Mouse (Mus musculus) cerebellum, adult 2 months (tissue): ENCODE measurements around the gene Ftsj3. TPM values are rescaled to one million over a fixed set of nuclear protein-coding genes. Genes with fewer than 3 reads are reported as not detected.

Experiments
- DNase-seq, 2 experiments: peaks; one replicate each; pipeline ENCODE4 v3.0.0; 2021
- H3K27ac ChIP-seq: fragments of 200-500 bp; 2 replicates; pipeline ENCODE4 v1.5.1; 2012; ENCODE audit warnings: low read length, control low read depth, inconsistent platforms; ENCODE audit not compliant: insufficient read depth
- H3K27me3 ChIP-seq: fragments of 200-500 bp; 2 replicates; pipeline ENCODE4 v1.6.1; 2012; ENCODE audit warnings: inconsistent platforms, mild to moderate bottlenecking, low read length, moderate library complexity; ENCODE audit not compliant: control insufficient read depth, insufficient read depth
- H3K4me1 ChIP-seq: fragments of 200-500 bp; 2 replicates; pipeline ENCODE4 v1.6.1; 2011; ENCODE audit warnings: low read length; ENCODE audit not compliant: control insufficient read depth, insufficient read depth
- H3K4me3 ChIP-seq: fragments of 200-500 bp; replicated peaks from 2 replicates; pipeline ENCODE3; 2011; ENCODE audit warnings: mild to moderate bottlenecking, low read depth, low read length, control low read depth; ENCODE audit not compliant: insufficient read depth
- CTCF ChIP-seq: fragments of 200-500 bp; IDR thresholded peaks from 2 replicates; pipeline ENCODE4 v1.5.1; 2011; ENCODE audit warnings: low read depth, mild to moderate bottlenecking, control low read depth, low read length, moderate library complexity, borderline replicate concordance; ENCODE audit not compliant: insufficient read depth
- POLR2A ChIP-seq: fragments of 200-500 bp; IDR thresholded peaks from 2 replicates; pipeline ENCODE4 v1.6.1; 2011; ENCODE audit warnings: low read length, control low read depth, borderline replicate concordance; ENCODE audit not compliant: insufficient read depth
- WGBS: fragments of 180-500 bp; shearing (Covaris S2); methylation state at CpG from one replicate; pipeline ENCODE4 v1.1.7; 2018; 5-methylcytosine and 5-hydroxymethylcytosine counted together
- polyA plus RNA-seq: library from polyadenylated mRNA; depleted of rRNA; stranded (reverse); fragments of >200 nt; gene quantifications from 2 replicates; pipeline ENCODE4 v1.2.3, GENCODE M21; 2012; rRNA removed

The Ftsj3 gene
- 21.3 and 22.8 TPM in 2 replicates for polyA plus RNA-seq

GRCm38 (mm10) chr11:106255685-106256451 lies at the start of gene Ftsj3, which contains the start of gene Psmc5:
TSS of gene Ftsj3 (minus strand) at chr11:106256079.
TSS of gene Psmc5 (plus strand) at chr11:106256154.
- no peaks in the 10 kb centered on the region for H3K4me1 ChIP-seq
- TF ChIP-seq CTCF: no peak; the same call in 1 of the 2 replicates
- peak; percentile 87; the same call in 1 of the 2 replicates for TF ChIP-seq POLR2A
- peak; percentile 97 to 99 for DNase-seq
- no peaks in the 10 kb centered on the region for H3K27me3 ChIP-seq
- peak within 1 kb of the TSS; percentile 85 for H3K4me3 ChIP-seq
- under 1% methylated on average over 42 of the region's 42 CpGs for WGBS
- peak within 1 kb of the TSS; percentile 60 for H3K27ac ChIP-seq

- no peak overlapping the region for H3K4me3 ChIP-seq
- no peaks in the 10 kb centered on the region for H3K4me1 ChIP-seq
- WGBS: 83% methylated on average over 10 of the region's 10 CpGs
- DNase-seq: no peak
- TF ChIP-seq CTCF (no peak), POLR2A (no peak)
- H3K27ac ChIP-seq: no peak overlapping the region
- no peaks in the 10 kb centered on the region for H3K27me3 ChIP-seq
Observed at GRCm38 (mm10) chr11:106305348-106306064, 49.6 kb upstream of the Ftsj3 start.

DNA sequence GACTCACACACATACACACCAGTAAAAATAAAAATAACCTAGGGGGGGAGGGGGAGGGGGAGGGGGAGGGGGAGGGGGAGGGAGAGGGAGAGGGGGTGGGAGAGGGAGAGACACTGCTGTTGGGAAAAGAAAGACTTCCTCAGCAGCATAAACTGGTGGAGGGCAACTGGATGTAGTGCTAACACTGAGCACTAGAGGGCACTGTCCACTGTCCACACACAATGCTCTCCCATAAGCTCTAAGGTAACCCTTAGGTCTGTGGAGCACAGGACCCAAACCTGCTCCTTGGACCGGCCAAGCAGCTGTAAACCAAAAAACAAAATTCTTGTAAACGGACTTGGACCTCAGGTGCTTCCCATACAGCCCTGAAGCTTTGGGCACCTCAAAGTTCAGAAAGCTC lies 46.8 kb upstream of the Ftsj3 start:
- 19% methylated on average over 2 of the region's 2 CpGs for WGBS
- Histone ChIP-seq H3K27ac (no peak overlapping the region), H3K4me3 (no peak overlapping the region), H3K4me1 (no peaks in the 10 kb centered on the region), H3K27me3 (no peaks in the 10 kb centered on the region)
- peak; percentile 56 to 68 for DNase-seq
- TF ChIP-seq CTCF (peak; percentile 94), POLR2A (no peak)

GRCm38 (mm10) chr11:106301765-106302164 lies 45.9 kb upstream of the Ftsj3 start, which contains the start of gene Gh:
TSS of gene Gh (minus strand) at chr11:106301865.
- 79% methylated on average over 9 of the region's 9 CpGs for WGBS
- Histone ChIP-seq H3K27me3 (no peaks in the 10 kb centered on the region), H3K27ac (no peak within 1 kb of the TSS), H3K4me1 (no peaks in the 10 kb centered on the region), H3K4me3 (no peak within 1 kb of the TSS)
- TF ChIP-seq CTCF (no peak), POLR2A (no peak)
- DNase-seq: no peak

DNA sequence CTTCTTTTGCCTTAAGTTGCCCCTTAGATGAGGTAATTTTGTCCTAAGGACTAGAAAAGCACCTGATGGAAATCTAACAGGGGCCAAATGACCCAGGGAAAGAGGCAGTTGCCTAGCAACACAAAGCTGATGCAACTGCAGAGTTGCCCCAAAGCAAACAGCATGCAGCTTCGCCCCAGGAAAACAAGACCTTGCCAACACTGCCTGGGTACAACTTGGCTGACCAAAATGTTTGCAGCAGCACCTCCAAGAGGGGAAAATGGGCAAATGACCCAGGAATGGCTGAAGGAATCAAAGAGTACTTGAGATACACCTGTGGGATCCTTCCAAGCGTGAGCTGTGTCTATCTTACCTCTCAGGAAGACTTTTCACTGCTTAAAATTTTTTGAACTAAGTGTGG lies 36.0 kb upstream of the Ftsj3 start:
- peaks cover 31% of the 10 kb centered on the region; the same call in 1 of the 2 replicates for H3K4me1 ChIP-seq
- peak; percentile 87 to 92 for DNase-seq
- no peak overlapping the region for H3K4me3 ChIP-seq
- peak; percentile 24; the same call in 1 of the 2 replicates for TF ChIP-seq CTCF
- no peak for TF ChIP-seq POLR2A
- 44% methylated on average over 2 of the region's 2 CpGs for WGBS
- H3K27me3 ChIP-seq: no peaks in the 10 kb centered on the region
- H3K27ac ChIP-seq: peak overlapping the region; percentile 26

DNA sequence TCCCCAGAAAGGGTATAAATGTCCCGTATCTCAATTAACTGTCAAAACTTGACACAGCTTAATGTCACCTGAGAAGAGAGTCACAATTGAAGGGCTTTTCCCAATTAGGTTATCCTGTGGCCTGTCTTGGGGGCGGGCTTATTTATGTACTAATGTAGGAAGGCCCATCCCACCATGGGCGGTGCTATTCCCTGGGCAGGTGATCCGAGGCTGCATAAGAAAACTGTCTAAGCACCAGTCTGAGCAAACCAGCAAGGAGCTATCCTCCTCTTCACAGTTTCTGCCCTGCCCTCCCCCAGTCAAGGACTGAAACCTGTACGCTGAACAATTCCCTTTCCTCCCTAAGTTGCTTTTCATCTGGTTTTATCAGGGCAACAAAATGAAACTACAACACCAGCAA lies 34.5 kb upstream of the Ftsj3 start:
- DNase-seq: peak in 1 of 2 experiments; percentile 27
- TF ChIP-seq CTCF: no peak
- TF ChIP-seq POLR2A: no peak
- H3K4me1 ChIP-seq: peaks cover 41% of the 10 kb centered on the region
- H3K27ac ChIP-seq: no peak overlapping the region
- 97% methylated on average over 5 of the region's 5 CpGs for WGBS
- H3K4me3 ChIP-seq: no peak overlapping the region
- no peaks in the 10 kb centered on the region for H3K27me3 ChIP-seq

- 3% methylated on average over 8 of the region's 8 CpGs for WGBS
- H3K4me3 ChIP-seq: no peak overlapping the region
- peaks cover 44% of the 10 kb centered on the region for H3K4me1 ChIP-seq
- peak; percentile 91 to 95 for DNase-seq
- TF ChIP-seq POLR2A (no peak), CTCF (peak; percentile 59; the same call in 1 of the 2 replicates)
- H3K27ac ChIP-seq: peak overlapping the region; percentile 76
- H3K27me3 ChIP-seq: no peaks in the 10 kb centered on the region
Observed at GRCm38 (mm10) chr11:106289369-106289768, 33.5 kb upstream of the Ftsj3 start.

- Histone ChIP-seq H3K4me3 (peak overlapping the region; percentile 6), H3K27me3 (no peaks in the 10 kb centered on the region), H3K4me1 (peaks cover 64% of the 10 kb centered on the region), H3K27ac (peak overlapping the region; percentile 89)
- WGBS: 6% methylated on average over 11 of the region's 11 CpGs
- DNase-seq: peak; percentile 87 to 89
- TF ChIP-seq CTCF: no peak
- peak; percentile 30; the same call in 1 of the 2 replicates for TF ChIP-seq POLR2A
Observed at GRCm38 (mm10) chr11:106286987-106287386, 31.1 kb upstream of the Ftsj3 start.
